Mouse (Mus musculus) lung, postnatal 0 days (tissue): Measurements from ENCODE around the gene Olfr780. TPM values are rescaled to one million over a fixed set of nuclear protein-coding genes. Genes with fewer than 3 reads are reported as not detected.

ENCODE experiments used
- ATAC-seq: fragments of 200-750 bp; cut with Nextera tagmentation; 2 replicates; pipeline ENCODE4 v1.8.0; 2017; ENCODE audit warnings: moderate library complexity
- DNase-seq: peaks from one replicate; pipeline ENCODE4 v3.0.0-alpha.2; 2016; ENCODE audit warnings: low spot score
- H3K27ac ChIP-seq: fragments of 300-500 bp; sonication (generic); 2 replicates; pipeline ENCODE4 v1.5.1; 2014; ENCODE audit warnings: antibody characterized with exemption, mild to moderate bottlenecking, low read length, mixed read lengths
- H3K27me3 ChIP-seq: fragments of 300-500 bp; sonication (generic); replicated peaks from 2 replicates; pipeline ENCODE4 v1.6.1; 2014; ENCODE audit warnings: low read length, mixed read lengths; ENCODE audit not compliant: insufficient read depth
- H3K36me3 ChIP-seq: fragments of 300-500 bp; sonication (generic); 2 replicates; pipeline ENCODE4 v1.6.1; 2014; ENCODE audit warnings: low read length, mixed read lengths; ENCODE audit not compliant: insufficient read depth
- H3K4me1 ChIP-seq: fragments of 300-500 bp; sonication (generic); 2 replicates; pipeline ENCODE4 v1.6.1; 2014; ENCODE audit warnings: antibody characterized with exemption, low read depth, low read length, mixed read lengths; ENCODE audit not compliant: insufficient read depth
- H3K4me2 ChIP-seq: fragments of 300-500 bp; sonication (generic); replicated peaks from 2 replicates; pipeline ENCODE4 v1.6.1; 2014; ENCODE audit warnings: low read depth, mild to moderate bottlenecking, low read length, moderate library complexity, mixed read lengths
- H3K4me3 ChIP-seq: fragments of 300-500 bp; sonication (generic); 2 replicates; pipeline ENCODE4 v1.5.1; 2014; ENCODE audit warnings: low read depth, low read length
- H3K9ac ChIP-seq: fragments of 300-500 bp; sonication (generic); replicated peaks from 2 replicates; pipeline ENCODE4 v1.6.1; 2014; ENCODE audit warnings: low read depth, mild to moderate bottlenecking
- H3K9me3 ChIP-seq: fragments of 300-500 bp; sonication (generic); 2 replicates; pipeline ENCODE4 v1.6.1; 2016; ENCODE audit warnings: low read length, mixed read lengths
- CTCF ChIP-seq: IDR thresholded peaks from 2 replicates; pipeline ENCODE4 v1.5.1; 2016; ENCODE audit warnings: antibody characterized with exemption, mild to moderate bottlenecking
- EP300 ChIP-seq: IDR thresholded peaks from 2 replicates; pipeline ENCODE4 v1.6.1; 2016; ENCODE audit warnings: antibody characterized with exemption, mild to moderate bottlenecking, control low read depth
- WGBS: fragments of 180-500 bp; shearing (Covaris S2); extraction: QIAGEN DNeasy Blood & Tissue Kit; methylation state at CpG from one replicate; pipeline ENCODE4 v1.1.7; 2014; 5-methylcytosine and 5-hydroxymethylcytosine counted together
- polyA plus RNA-seq: library from polyadenylated mRNA; unstranded; fragments of >200 nt; fragmentation: Nextera tagmentation; extraction: Ambion mirVana; gene quantifications from 2 replicates; pipeline ENCODE4 v1.2.1, GENCODE M21; 2015

Gene Olfr780
- polyA plus RNA-seq, 1 experiment from 2014 or later, result not detected

GRCm38 (mm10) chr10:129357307-129357706 lies 39.4 kb downstream of the Olfr780 start:
- no peaks in the 10 kb centered on the region for H3K36me3 ChIP-seq
- H3K4me1 ChIP-seq, result no peaks in the 10 kb centered on the region
- H3K4me3 ChIP-seq, result no peak overlapping the region
- H3K27ac ChIP-seq, result no peak overlapping the region
- no peaks in the 10 kb centered on the region for H3K9me3 ChIP-seq
- TF ChIP-seq CTCF (no peak), EP300 (no peak)
- 68% methylated on average over 5 of the region's 5 CpGs for WGBS
- no peaks in the 10 kb centered on the region for H3K27me3 ChIP-seq
- no peak overlapping the region for H3K9ac ChIP-seq
- DNase-seq (no peak), ATAC-seq (no peak)
- no peak overlapping the region for H3K4me2 ChIP-seq

Other genes starting within 250 kb of the Olfr780 start
- not detected in 2 replicates for gene Olfr766-ps1, start 249.1 kb upstream of the Olfr780 start, polyA plus RNA-seq
- gene Olfr767, start 235.2 kb upstream of the Olfr780 start, polyA plus RNA-seq, result not detected in 2 replicates
- not detected in 2 replicates for gene Olfr768, start 218.7 kb upstream of the Olfr780 start, polyA plus RNA-seq
- not detected in 2 replicates for gene Olfr769, start 200.3 kb upstream of the Olfr780 start, polyA plus RNA-seq
- gene Olfr770, start 179.1 kb upstream of the Olfr780 start, polyA plus RNA-seq, result not detected in 2 replicates
- gene Olfr771, start 153.4 kb upstream of the Olfr780 start, polyA plus RNA-seq, result not detected in 2 replicates
- not detected in 2 replicates for gene Olfr772, start 140.2 kb upstream of the Olfr780 start, polyA plus RNA-seq
- gene Olfr773, start 130.7 kb upstream of the Olfr780 start, polyA plus RNA-seq, result not detected in 2 replicates
- gene Olfr774, start 81.9 kb upstream of the Olfr780 start, polyA plus RNA-seq, result not detected in 2 replicates
- gene Olfr775, start 69.7 kb upstream of the Olfr780 start, polyA plus RNA-seq, result not detected in 2 replicates
- gene Olfr776, start 59.0 kb upstream of the Olfr780 start, polyA plus RNA-seq, result not detected in 2 replicates
- gene Olfr777, start 46.6 kb upstream of the Olfr780 start, polyA plus RNA-seq, result not detected in 2 replicates
- gene Olfr781, start 10.7 kb downstream of the Olfr780 start, polyA plus RNA-seq, result not detected in 2 replicates
- gene Olfr782, start 30.7 kb downstream of the Olfr780 start, polyA plus RNA-seq, result not detected in 2 replicates
- not detected in 2 replicates for gene Olfr784, start 66.0 kb downstream of the Olfr780 start, polyA plus RNA-seq
- gene Olfr785, start 87.3 kb downstream of the Olfr780 start, polyA plus RNA-seq, result not detected in 2 replicates
- gene Olfr786, start 109.2 kb downstream of the Olfr780 start, polyA plus RNA-seq, result not detected in 2 replicates
- not detected in 2 replicates for gene Olfr787, start 143.7 kb downstream of the Olfr780 start, polyA plus RNA-seq
- not detected in 2 replicates for gene Olfr788, start 152.9 kb downstream of the Olfr780 start, polyA plus RNA-seq
- not detected in 2 replicates for gene Olfr789, start 166.6 kb downstream of the Olfr780 start, polyA plus RNA-seq
- gene Olfr790, start 180.4 kb downstream of the Olfr780 start, polyA plus RNA-seq, result not detected in 2 replicates
- not detected in 2 replicates for gene Olfr791, start 203.7 kb downstream of the Olfr780 start, polyA plus RNA-seq
- gene Olfr792, start 221.0 kb downstream of the Olfr780 start, polyA plus RNA-seq, result not detected in 2 replicates
- gene Olfr794, start 249.5 kb downstream of the Olfr780 start, polyA plus RNA-seq, result not detected in 2 replicates